Mouse (Mus musculus): ENCODE results near the gene 2410015M20Rik.

The 2410015M20Rik gene

DNA sequence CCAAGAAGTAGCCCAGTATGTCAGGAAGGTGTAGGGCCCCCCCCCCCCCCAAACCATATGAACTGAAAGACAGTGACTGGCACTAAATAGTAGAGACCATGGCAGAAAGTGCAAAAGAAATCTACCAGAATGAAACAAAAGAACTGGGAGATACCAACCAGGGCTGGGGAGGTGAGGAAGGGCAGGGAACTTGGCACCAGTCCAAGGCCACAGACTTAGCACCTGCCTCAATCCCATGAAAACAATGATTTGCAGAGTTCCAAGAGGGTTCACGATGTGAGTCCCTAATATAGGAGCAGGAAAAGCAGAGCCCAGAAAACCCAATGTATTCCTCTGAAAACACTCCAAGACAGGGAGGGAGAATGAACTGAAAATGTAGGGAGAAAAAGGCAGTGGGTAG, 37.4 kb downstream of the 2410015M20Rik start:
- no peak for DNase-seq (ENCODE audit: low read depth, low spot score)

GRCm38 (mm10) chr17:56570287-56570686, 39.3 kb downstream of the 2410015M20Rik start:
- no peak for DNase-seq (ENCODE audit: low read depth, low spot score)

- no peak for DNase-seq (ENCODE audit: low read depth, low spot score)
These were observed 42.2 kb downstream of the 2410015M20Rik start for GRCm38 (mm10) chr17:56567370-56567769.

DNA sequence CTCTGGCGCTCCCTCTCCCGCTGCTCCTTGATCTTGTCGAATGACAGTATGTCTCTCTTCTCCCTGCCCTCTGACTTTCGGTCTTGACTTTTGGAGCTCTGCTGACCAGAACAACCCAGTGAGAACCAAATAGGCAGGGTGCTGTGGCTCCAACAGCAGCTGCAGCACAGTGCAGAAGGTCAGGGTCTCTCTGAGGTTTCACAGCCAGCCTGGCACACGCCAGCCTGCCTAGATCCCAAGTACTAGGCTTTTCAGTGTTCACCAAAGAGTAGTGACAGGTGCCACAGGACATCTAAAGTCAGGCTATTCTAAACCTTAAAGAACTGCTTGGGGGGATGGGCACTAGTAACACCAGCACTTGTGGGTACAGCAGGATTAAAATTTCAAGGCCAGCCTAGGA, 42.7 kb downstream of the 2410015M20Rik start:
- DNase-seq (ENCODE audit: low read depth, low spot score): no peak

GRCm38 (mm10) chr17:56566293-56566692, 43.3 kb downstream of the 2410015M20Rik start:
- DNase-seq (ENCODE audit: low read depth, low spot score): no peak

DNA sequence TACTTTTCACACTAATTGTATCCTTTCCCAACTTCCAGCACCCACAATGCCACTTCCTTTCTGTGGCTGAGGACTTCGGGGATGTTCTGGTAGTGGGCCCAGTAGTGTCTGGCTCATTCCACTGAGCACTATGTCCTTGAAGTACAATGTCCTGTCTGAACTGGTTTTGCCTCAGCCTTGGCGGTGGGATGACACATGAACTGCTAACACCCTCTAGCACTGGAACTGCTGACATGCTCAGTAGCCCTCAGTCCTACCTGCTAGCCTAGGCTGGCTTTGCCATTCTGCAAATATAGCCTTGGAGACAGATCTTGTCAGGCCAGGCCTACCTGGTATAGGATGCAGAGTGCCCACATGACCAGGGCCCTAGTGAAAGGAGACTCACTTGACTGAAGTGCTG, 47.7 kb downstream of the 2410015M20Rik start:
- no peak for DNase-seq (ENCODE audit: low read depth, low spot score)

DNA sequence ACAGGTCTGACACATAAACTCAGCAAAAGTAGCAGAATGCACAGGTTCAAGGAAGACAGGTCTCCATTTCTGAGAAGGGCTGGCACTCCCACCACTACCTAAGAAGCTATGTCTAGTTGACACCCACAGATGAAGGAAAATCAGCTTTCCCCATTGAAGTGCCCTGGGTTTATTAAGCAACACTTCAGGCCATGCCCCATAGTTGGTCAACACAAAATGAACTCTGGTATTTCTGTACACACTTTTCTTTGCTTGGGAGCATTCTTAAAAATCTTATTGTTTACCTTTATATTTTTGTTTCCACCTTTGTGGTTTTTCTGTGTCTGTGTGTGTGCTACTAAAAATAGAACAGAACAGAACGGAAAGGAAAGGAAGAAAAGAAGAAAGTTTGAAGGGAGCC, 49.4 kb downstream of the 2410015M20Rik start:
- DNase-seq (ENCODE audit: low read depth, low spot score): no peak

- no peak for DNase-seq (ENCODE audit: low read depth, low spot score)
These were observed 50.2 kb downstream of the 2410015M20Rik start for GRCm38 (mm10) chr17:56559386-56559785.

- peak; percentile 35 for DNase-seq (ENCODE audit: low read depth, low spot score)
These were observed 51.1 kb downstream of the 2410015M20Rik start for GRCm38 (mm10) chr17:56558448-56558847.
